Mouse (Mus musculus) central nervous system, embryonic 11.5 days (tissue): ENCODE data around the gene Ptpra. TPM values are rescaled to one million over a fixed set of nuclear protein-coding genes. Genes with fewer than 3 reads are reported as not detected.

Experiments used
- polyA plus RNA-seq: library from polyadenylated mRNA; depleted of rRNA; stranded (reverse); fragments of >200 nt; gene quantifications from 2 replicates; pipeline ENCODE4 v1.2.3, GENCODE M21; 2012; rRNA removed

The Ptpra gene
- 68.9 and 84.4 TPM in 2 replicates for polyA plus RNA-seq

DNA sequence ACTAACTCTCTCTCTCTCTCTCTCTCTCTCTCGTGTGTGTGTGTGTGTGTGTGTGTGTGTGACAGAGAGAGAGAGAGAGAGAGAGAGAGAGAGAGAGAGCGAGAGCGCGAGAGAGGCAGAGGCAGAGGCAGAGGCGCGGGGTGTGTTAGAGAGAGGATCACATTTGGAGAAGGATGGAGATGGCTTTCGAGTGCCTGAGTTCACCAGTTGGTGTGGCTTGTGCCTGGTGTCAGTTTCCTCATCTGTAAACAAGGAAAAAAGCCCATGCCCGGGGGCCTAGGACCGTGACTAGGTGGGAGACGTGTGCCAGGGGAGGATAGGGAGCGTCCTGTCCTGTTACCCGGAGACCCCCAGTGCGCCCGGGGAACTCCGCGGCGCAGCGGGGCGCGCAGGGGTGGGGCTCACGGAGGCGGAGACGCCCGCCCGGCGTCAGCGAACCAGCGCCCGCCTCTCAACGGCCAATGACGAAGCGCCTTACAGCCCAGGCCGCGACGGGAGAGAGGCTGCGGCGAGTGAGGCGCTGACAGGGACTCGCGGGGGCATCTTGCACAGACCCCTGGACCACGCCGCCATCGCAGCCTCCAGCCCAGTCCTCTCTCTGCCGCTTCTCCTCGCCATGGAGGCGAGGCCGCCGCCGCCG lies at the start of gene Ptpra:
Gene Ptpra, plus strand, starts transcription at position 485 of the 640 bp plus-strand sequence.

DNA sequence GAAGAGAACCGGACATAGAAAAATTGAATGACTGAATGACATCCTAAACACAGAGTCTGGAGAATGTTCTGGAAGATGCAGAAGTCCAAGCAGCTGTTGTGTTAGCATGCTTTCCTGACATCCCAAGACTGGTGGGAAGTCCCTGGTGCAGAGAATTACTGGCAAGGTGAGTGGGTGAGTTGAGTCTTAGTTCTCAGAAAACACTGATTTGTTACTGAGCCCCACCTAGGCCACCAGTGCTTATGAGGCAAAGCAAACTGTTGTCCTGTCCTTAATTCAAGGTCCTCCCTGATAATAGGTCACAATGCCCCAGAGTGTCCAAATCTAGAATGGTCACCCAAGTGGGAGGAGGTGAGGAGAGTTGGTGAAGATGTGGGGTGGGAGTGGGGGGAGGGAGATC lies 45.1 kb upstream of the Ptpra start, which contains the start of the genes Gm28372 and 1700020A23Rik:
Gene Gm28372, plus strand, starts transcription at position 301 of the 400 bp plus-strand sequence.
Gene 1700020A23Rik, plus strand, starts transcription at position 321 of the 400 bp plus-strand sequence.

DNA sequence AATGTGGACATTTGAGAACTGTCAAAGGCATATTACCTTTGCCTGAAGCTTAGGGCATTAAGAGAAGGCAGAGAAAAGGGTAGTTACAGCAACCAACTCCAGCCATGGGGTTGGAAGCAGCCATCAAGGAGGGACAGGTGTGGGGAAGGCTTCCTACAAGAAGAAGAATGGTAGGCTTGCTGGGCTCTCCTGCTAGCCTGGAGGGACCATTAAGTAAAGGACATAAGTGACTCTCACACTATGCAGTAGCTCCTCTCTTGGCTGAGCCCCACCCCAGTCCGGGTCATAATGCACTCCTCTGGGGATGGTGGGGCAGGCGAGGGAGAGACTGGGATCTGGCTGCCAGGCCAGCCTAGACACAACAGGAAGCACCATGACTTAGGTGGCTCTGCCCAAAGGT lies 43.9 kb upstream of the Ptpra start, which contains the start of gene Tmem239:
Gene Tmem239, plus strand, starts transcription at position 301 of the 400 bp plus-strand sequence.

DNA sequence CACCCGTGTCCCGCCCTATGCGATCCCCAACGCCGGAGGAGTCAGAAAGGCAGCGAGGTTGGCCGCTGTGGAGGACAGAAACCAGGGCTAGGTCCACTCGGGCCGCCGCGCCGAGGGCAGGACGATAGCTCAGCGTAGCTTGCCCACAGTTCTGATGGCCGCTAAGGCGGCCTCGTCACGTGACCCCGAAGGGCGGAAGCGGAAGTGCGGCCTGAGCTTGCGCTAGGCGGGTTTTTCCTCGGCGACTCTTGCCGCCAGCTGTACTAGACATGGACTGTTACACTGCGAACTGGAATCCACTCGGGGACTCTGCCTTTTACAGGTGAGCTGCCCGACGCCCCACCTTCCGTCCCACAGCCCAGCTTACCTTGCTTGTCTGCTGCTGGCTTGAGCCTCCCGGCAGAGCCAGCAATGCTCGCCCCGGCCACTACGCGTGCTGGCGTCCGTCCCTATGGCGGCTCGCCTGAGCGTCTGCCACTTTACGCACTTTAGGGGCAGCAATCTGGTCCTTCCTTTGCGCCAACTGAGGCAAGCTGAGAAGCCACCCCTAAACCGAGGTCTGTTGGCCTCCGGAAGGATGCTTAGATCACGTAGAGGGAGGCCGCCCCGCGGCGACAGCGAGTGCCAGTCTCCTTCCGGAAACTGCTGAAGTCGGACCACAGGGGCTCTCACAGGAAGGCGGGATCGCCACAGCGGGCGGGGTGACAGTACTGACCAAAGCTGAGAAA lies 25.8 kb upstream of the Ptpra start, which contains the start of the genes Vps16 and Pced1a:
Gene Vps16, plus strand, starts transcription at position 214 of the 728 bp plus-strand sequence.
Gene Pced1a, minus strand, starts transcription at position 576 of the 728 bp plus-strand sequence.

DNA sequence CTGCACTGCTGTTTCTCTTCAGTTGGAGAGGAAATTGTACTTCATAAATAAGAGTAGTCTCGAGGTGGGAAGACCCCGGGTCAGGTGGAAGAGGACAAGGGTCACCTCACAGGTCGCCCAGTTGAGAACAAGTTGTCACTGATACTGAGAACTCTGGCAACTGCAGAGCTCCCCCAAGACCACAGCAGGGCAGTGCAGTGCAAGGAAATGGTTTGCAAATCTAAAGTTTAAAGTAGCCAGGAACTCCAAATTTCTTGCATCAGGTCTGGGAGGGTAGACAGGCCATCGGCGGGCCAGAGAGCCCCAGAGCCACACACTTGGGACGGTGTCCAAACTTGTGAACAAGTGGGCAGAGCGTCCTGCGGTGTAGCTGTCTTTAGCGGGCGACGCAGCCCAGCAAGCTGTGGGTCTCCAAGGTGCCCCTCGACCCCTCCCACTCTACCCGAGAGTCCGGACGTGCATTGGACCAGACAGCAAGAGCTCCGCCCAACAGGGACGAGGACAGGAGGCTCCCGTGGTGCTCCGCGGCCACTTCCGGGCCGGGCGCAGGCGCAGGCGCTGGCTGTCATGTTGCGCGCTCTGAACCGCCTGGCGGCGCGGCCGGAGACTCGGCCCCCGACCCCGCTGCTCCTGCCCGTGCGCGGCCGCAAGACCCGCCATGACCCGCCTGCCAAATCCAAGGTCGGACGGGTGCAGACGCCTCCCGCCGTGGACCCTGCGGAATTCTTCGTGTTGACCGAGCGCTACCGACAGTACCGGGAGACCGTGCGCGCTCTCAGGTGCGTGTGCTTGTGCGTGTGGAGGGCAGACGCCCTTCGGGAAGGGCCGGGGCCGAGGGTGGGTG lies 113.4 kb downstream of the Ptpra start, which contains the start of gene Mrps26:
Gene Mrps26, plus strand, starts transcription at position 531 of the 844 bp plus-strand sequence.

DNA sequence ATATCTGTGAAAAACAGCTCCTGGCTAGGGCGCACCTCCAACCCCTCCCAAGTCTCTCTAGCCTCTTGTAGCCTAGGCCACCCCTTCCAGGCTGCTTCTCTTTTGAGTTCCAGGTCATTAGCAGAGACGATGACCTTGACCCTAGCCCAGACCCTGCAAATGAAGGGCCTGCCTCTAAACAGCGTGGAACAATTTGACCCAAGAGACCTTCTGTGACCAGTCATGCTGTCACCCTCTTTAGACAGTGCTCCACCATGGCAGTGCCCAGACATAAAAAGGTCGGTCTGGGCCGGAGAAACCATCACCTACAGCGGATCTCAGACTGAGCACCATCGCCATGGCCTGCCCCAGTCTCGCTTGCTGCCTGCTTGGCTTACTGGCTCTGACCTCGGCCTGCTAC lies 125.8 kb downstream of the Ptpra start, which contains the start of gene Oxt:
Gene Oxt, plus strand, starts transcription at position 301 of the 400 bp plus-strand sequence.

DNA sequence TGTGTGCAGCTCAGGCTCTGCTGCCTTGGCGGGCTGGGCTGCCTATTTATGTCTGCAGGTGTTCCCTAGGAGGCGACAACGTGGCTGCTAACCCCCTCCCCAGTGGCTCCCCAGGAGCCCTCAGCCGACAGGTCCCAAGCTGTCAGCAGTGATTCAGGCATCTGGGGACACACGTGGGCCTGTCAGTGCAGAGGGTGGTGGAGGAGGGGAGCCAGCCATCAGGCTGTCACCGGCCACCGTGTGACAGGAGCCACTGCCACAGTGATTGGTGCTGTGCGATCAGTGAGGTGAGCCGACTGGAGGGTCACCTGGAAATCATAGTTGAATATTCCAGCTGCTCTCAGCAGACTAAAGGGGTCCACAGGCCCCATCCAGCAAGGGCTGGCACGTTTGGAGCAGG lies 132.5 kb downstream of the Ptpra start, which contains the start of gene Avp:
Gene Avp, minus strand, starts transcription at position 3 of the 400 bp plus-strand sequence.

Other genes with a start within 250 kb of the Ptpra start
- 392 and 588 TPM in 2 replicates for gene Nop56, start 175.8 kb upstream of the Ptpra start, polyA plus RNA-seq
- 138 and 176 TPM in 2 replicates for gene Idh3b, start 165.7 kb upstream of the Ptpra start, polyA plus RNA-seq
- gene Ebf4, start 155.1 kb upstream of the Ptpra start, polyA plus RNA-seq = 8.2 and 10.5 TPM in 2 replicates
- 28.9 and 44.3 TPM in 2 replicates for gene Cpxm1, start 52.7 kb upstream of the Ptpra start, polyA plus RNA-seq
- gene Gm28372, start 45.0 kb upstream of the Ptpra start, polyA plus RNA-seq = not detected in 2 replicates
- gene 1700020A23Rik, start 45.0 kb upstream of the Ptpra start, polyA plus RNA-seq = not detected in 2 replicates
- gene Tmem239, start 43.8 kb upstream of the Ptpra start, polyA plus RNA-seq = not detected in 2 replicates
- 131 and 175 TPM in 2 replicates for gene Vps16, start 25.9 kb upstream of the Ptpra start, polyA plus RNA-seq
- 26.3 and 33.4 TPM in 2 replicates for gene Pced1a, start 25.6 kb upstream of the Ptpra start, polyA plus RNA-seq
- gene Mrps26, start 113.5 kb downstream of the Ptpra start, polyA plus RNA-seq = 51.8 and 67.0 TPM in 2 replicates
- gene Oxt, start 125.9 kb downstream of the Ptpra start, polyA plus RNA-seq = 0.11 TPM in 1 of 2 replicates, not detected in the other
- gene Avp, start 132.3 kb downstream of the Ptpra start, polyA plus RNA-seq = 0.10 TPM in 1 of 2 replicates, not detected in the other
- 5.7 and 8.3 TPM in 2 replicates for gene Fastkd5, start 179.7 kb downstream of the Ptpra start, polyA plus RNA-seq
- gene Ubox5, start 179.8 kb downstream of the Ptpra start, polyA plus RNA-seq = 7.8 and 12.2 TPM in 2 replicates
- 10.5 and 17.1 TPM in 2 replicates for gene Lzts3, start 192.5 kb downstream of the Ptpra start, polyA plus RNA-seq
- 46.3 and 135 TPM in 2 replicates for gene Ddrgk1, start 214.4 kb downstream of the Ptpra start, polyA plus RNA-seq
- 95.7 and 115 TPM in 2 replicates for gene Itpa, start 217.3 kb downstream of the Ptpra start, polyA plus RNA-seq
- gene Slc4a11, start 247.2 kb downstream of the Ptpra start, polyA plus RNA-seq = 1.1 and 1.2 TPM in 2 replicates